Mouse (Mus musculus): ENCODE measurements at regions not wholly inside any gene's neighbourhood (a gene's known extent, or its start where the extent isn't known, plus 50 kb on each side); places are given as distances from the start of the nearest gene placed in this dataset.

DNA sequence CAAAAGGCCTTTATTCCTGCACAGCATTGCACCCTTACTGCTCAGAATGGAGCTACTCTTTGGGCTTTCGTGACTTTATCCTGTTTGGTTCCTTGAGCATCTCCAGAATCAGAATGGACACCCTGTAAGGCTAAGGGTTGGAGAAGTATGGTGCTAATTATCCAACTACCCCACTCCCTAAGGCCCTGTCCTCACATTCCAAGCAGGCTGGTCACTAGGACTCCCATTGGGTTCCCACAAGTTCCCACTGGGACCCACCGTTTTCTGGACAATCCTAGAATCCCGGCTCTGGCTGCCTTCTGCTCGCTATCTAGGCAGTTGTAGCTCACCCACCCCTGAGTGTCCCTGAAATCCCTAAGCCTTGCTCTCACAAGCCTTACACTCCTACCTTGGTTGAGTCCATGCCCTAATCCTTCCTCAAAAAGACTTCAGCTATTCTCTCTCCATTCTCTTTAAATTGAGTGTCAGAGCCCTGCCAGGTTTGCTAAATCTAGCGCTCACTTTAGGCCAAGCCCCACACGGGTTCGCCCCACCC, 146.1 kb downstream of the Efcab1 start:
- H3K4me2 ChIP-seq (ENCODE audit: insufficient read depth, low read depth, poor library complexity, severe bottlenecking), result no peak overlapping the region
- dilution Hi-C loops (cut with MboI; ENCODE audit: extremely low pct_ligation_motif_present, extremely low pct_unique_long_range_greater_than_20kb, low sequenced_read_pairs), result no loop called here
- H3K9ac ChIP-seq (ENCODE audit: insufficient read depth, low read depth), result no peak overlapping the region
- DNase-seq (ENCODE audit: extremely low read depth), result no peak
- H3K27ac ChIP-seq (ENCODE audit: insufficient read depth, low read depth), result no peak overlapping the region
- no peaks in the 10 kb centered on the region for H3K36me3 ChIP-seq (replicated peaks in 1 of 2; ENCODE audit: control insufficient read depth in 1 of 2, insufficient read depth in 1 of 2, low read length in 1 of 2)
- no peaks in the 10 kb centered on the region for H3K79me2 ChIP-seq (replicated peaks; ENCODE audit: control insufficient read depth, extremely low read depth, insufficient read depth, poor library complexity, severe bottlenecking)
- no peaks in the 10 kb centered on the region for H3K9me3 ChIP-seq (replicated peaks; ENCODE audit: low read length)
- no peak overlapping the region for H3K4me3 ChIP-seq (replicated peaks in 1 of 3; ENCODE audit: low read depth in 2 of 3, low read length in 2 of 3, poor library complexity in 1 of 3)
- in situ Hi-C loops (cut with MboI; ENCODE audit: low pct_ligation_motif_present, low pct_unique_long_range_greater_than_20kb, low sequenced_read_pairs), result no loop called here
- H3K27me3 ChIP-seq (replicated peaks), result peaks cover 20% of the 10 kb centered on the region
- H3K4me1 ChIP-seq (ENCODE audit: control insufficient read depth in 1 of 2, insufficient read depth in 2 of 2), result peaks cover 0 to 4% of the 10 kb centered on the region in 2 experiments; a peak in 1 of 4 replicates
- no peak for TF ChIP-seq HCFC1 (IDR thresholded peaks at IDR 0.05; ENCODE audit: low read depth, low read length)
- TF ChIP-seq ETS1 (conservative IDR thresholded peaks at IDR 0.05; ENCODE audit: low read depth, low read length), result no peak

DNA sequence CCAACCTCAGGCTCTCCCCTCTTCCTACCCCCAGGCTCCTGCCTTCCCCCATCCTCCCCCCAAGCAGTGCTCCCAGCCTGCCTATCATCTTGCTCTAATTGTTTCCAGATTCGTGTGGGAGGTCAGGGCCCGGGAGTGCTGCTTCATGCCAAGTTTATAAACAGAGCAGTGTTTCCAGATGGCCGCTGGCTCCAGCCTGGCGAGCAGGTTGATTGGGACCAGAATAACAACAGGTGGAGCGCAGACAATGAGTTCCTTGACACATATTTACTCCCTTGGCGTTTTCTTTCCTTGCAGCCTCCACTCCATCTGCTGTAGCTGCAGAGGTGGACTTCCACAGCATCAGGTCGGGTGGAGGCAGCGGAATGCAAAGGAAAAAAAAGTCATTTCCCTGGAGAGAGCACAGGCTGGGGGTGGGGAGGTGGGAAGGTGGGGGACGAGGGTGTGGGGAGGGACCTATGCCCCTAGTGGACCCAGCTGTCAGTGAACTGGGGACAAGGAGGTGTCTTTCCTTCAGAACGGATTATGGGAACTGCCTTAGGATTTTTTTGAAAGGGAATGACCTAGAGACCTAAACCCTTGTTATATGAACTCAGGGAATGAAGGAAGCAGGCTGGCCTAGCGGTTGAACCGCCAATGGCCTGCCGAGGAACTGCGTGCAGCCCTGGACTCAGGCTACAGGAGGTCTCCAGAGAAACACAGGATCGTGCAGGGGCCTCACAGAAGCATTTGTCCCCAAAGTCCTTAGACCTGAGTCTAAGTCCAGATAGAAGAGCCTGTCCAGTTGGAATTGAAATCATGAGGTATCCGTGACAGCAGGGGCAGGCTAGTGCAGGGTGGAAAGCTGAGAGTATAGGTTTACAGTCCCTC, 146.8 kb downstream of the Efcab1 start:
- dilution Hi-C loops (cut with MboI; ENCODE audit: extremely low pct_ligation_motif_present, extremely low pct_unique_long_range_greater_than_20kb, low sequenced_read_pairs) (no loop called here), in situ Hi-C loops (cut with MboI; ENCODE audit: low pct_ligation_motif_present, low pct_unique_long_range_greater_than_20kb, low sequenced_read_pairs) (no loop called here)
- Histone ChIP-seq H3K36me3 (replicated peaks in 1 of 2; ENCODE audit: control insufficient read depth in 1 of 2, insufficient read depth in 1 of 2, low read length in 1 of 2) (no peaks in the 10 kb centered on the region), H3K9ac (ENCODE audit: insufficient read depth, low read depth) (no peak overlapping the region), H3K4me3 (replicated peaks in 1 of 3; ENCODE audit: low read depth in 2 of 3, low read length in 2 of 3, poor library complexity in 1 of 3) (no peak overlapping the region), H3K79me2 (replicated peaks; ENCODE audit: control insufficient read depth, extremely low read depth, insufficient read depth, poor library complexity, severe bottlenecking) (no peaks in the 10 kb centered on the region), H3K9me3 (replicated peaks; ENCODE audit: low read length) (no peaks in the 10 kb centered on the region), H3K27ac (ENCODE audit: insufficient read depth, low read depth) (no peak overlapping the region), H3K4me2 (ENCODE audit: insufficient read depth, low read depth, poor library complexity, severe bottlenecking) (no peak overlapping the region), H3K4me1 (ENCODE audit: control insufficient read depth in 1 of 2, insufficient read depth in 2 of 2) (peaks cover 0 to 4% of the 10 kb centered on the region in 2 experiments; a peak in 1 of 4 replicates), H3K27me3 (replicated peaks) (peaks cover 19% of the 10 kb centered on the region)
- TF ChIP-seq PAX5 (IDR thresholded peaks at IDR 0.05; ENCODE audit: low read length) (no peak), EP300 (IDR thresholded peaks at IDR 0.05; ENCODE audit: low read length) (no peak), SIN3A (IDR thresholded peaks at IDR 0.05; ENCODE audit: low read length) (no peak), ZNF384 (IDR thresholded peaks at IDR 0.05; ENCODE audit: low read depth, low read length) (no peak), HCFC1 (IDR thresholded peaks at IDR 0.05; ENCODE audit: low read depth, low read length) (no peak), ZKSCAN1 (IDR thresholded peaks at IDR 0.05; ENCODE audit: borderline replicate concordance, low read depth, low read length) (no peak), KAT2A (IDR thresholded peaks at IDR 0.05; ENCODE audit: insufficient replicate concordance, low read length) (no peak), CHD2 (IDR thresholded peaks at IDR 0.05; ENCODE audit: low read length) (no peak), RAD21 (IDR thresholded peaks at IDR 0.05; ENCODE audit: low read depth, low read length) (no peak), POLR2A (IDR thresholded peaks at IDR 0.05; ENCODE audit: low read depth, low read length) (no peak), RCOR1 (conservative IDR thresholded peaks at IDR 0.05; ENCODE audit: low read depth, low read length) (no peak), ZC3H11A (IDR thresholded peaks at IDR 0.05; ENCODE audit: low read depth, low read length) (no peak), USF1 (IDR thresholded peaks at IDR 0.05; ENCODE audit: low read depth, low read length) (no peak), SMC3 (IDR thresholded peaks at IDR 0.05; ENCODE audit: low read depth, low read length) (no peak), TBP (conservative IDR thresholded peaks at IDR 0.05; ENCODE audit: low read depth, low read length) (no peak), ELF1 (IDR thresholded peaks at IDR 0.05; ENCODE audit: low read depth, low read length) (no peak), MYC (IDR thresholded peaks at IDR 0.05; ENCODE audit: low read depth, low read length) (no peak)
- DNase-seq (ENCODE audit: extremely low read depth), result no peak

All from CH12.LX (cell line).